Mouse (Mus musculus) CH12.LX (cell line): ENCODE results near the gene Acsl3. TPM values are rescaled to one million over a fixed set of nuclear protein-coding genes. Genes with fewer than 3 reads are reported as not detected.

Experiments used
- DNase-seq: peaks from one replicate; pipeline ENCODE4 v3.0.0-alpha.2; 2013; ENCODE audit errors: extremely low read depth
- H3K27ac ChIP-seq: 2 replicates; pipeline ENCODE4 v1.5.1; 2012; ENCODE audit warnings: low read depth, mild to moderate bottlenecking, control low read depth, moderate library complexity; ENCODE audit not compliant: insufficient read depth
- H3K27me3 ChIP-seq: replicated peaks from 2 replicates; pipeline ENCODE3; 2012; ENCODE audit warnings: inconsistent platforms
- H3K36me3 ChIP-seq, 2 experiments: replicated peaks in 1 of 2; 2 replicates each; pipeline versions ENCODE3 to v1.6.1; 2012; ENCODE audit warnings: inconsistent platforms in 1 of 2, low read length in 1 of 2, mild to moderate bottlenecking in 1 of 2, mixed read lengths in 1 of 2, moderate library complexity in 1 of 2; ENCODE audit not compliant: control insufficient read depth in 1 of 2, insufficient read depth in 1 of 2
- H3K4me1 ChIP-seq, 2 experiments: 2 replicates each; pipeline ENCODE4 v1.6.1; 2012; ENCODE audit warnings: inconsistent platforms in 1 of 2, moderate library complexity in 1 of 2; ENCODE audit not compliant: insufficient read depth in 2 of 2, control insufficient read depth in 1 of 2
- H3K4me2 ChIP-seq: 2 replicates; pipeline ENCODE4 v1.6.1; 2012; ENCODE audit warnings: low read depth, mild to moderate bottlenecking, control low read depth; ENCODE audit not compliant: poor library complexity, insufficient read depth, severe bottlenecking
- H3K4me3 ChIP-seq, 3 experiments: fragments of 150-350 bp in 1 of 3; sonication (generic) in 1 of 3; replicated peaks in 1 of 3; 2 replicates each; pipeline versions ENCODE3 to v1.5.1; 2011 to 2012; ENCODE audit warnings: low read depth in 2 of 3, low read length in 2 of 3, mild to moderate bottlenecking in 2 of 3, moderate library complexity in 2 of 3, control low read depth in 1 of 3, improper control_type of control experiment in 1 of 3, inconsistent platforms in 1 of 3, mixed read lengths in 1 of 3; ENCODE audit not compliant: poor library complexity in 1 of 3
- H3K79me2 ChIP-seq: replicated peaks from 2 replicates; pipeline ENCODE4 v1.6.1; 2012; ENCODE audit warnings: mild to moderate bottlenecking, moderate library complexity; ENCODE audit not compliant: control insufficient read depth, poor library complexity, insufficient read depth, severe bottlenecking; ENCODE audit errors: extremely low read depth
- H3K9ac ChIP-seq: 2 replicates; pipeline ENCODE4 v1.6.1; 2012; ENCODE audit warnings: low read depth, mild to moderate bottlenecking, control low read depth, moderate library complexity; ENCODE audit not compliant: insufficient read depth
- H3K9me3 ChIP-seq: replicated peaks from 2 replicates; pipeline ENCODE3; 2012; ENCODE audit warnings: low read length, inconsistent platforms, mixed read lengths
- BHLHE40 ChIP-seq: IDR thresholded peaks from 2 replicates; pipeline ENCODE4 v1.6.1; 2011; ENCODE audit warnings: mild to moderate bottlenecking, low read depth, low read length, improper control_type of control experiment
- CHD1 ChIP-seq: IDR thresholded peaks from 2 replicates; pipeline ENCODE4 v1.6.1; 2012; ENCODE audit warnings: low read depth, low read length, improper control_type of control experiment, inconsistent platforms
- CTCF ChIP-seq, 2 experiments: IDR thresholded peaks in 1 of 2; conservative IDR thresholded peaks in 1 of 2; 2 replicates each; pipeline ENCODE4 v1.5.1; 2011 to 2012; ENCODE audit warnings: low read depth in 2 of 2, low read length in 2 of 2, improper control_type of control experiment in 1 of 2, inconsistent platforms in 1 of 2, mild to moderate bottlenecking in 1 of 2, moderate library complexity in 1 of 2
- EP300 ChIP-seq: IDR thresholded peaks from 2 replicates; pipeline ENCODE4 v1.6.1; 2011; ENCODE audit warnings: low read length, improper control_type of control experiment
- ETS1 ChIP-seq: conservative IDR thresholded peaks from 2 replicates; pipeline ENCODE4 v1.6.1; 2012; ENCODE audit warnings: low read depth, mild to moderate bottlenecking, inconsistent platforms, low read length, improper control_type of control experiment, moderate library complexity
- GABPA ChIP-seq: IDR thresholded peaks from 2 replicates; pipeline ENCODE4 v1.6.1; 2012; ENCODE audit warnings: low read depth, low read length, improper control_type of control experiment, inconsistent platforms; ENCODE audit not compliant: insufficient replicate concordance
- IRF4 ChIP-seq: IDR thresholded peaks from 2 replicates; pipeline ENCODE4 v1.6.1; 2014; ENCODE audit warnings: low read depth, mild to moderate bottlenecking, inconsistent platforms, low read length, improper control_type of control experiment
- MAX ChIP-seq: IDR thresholded peaks from 2 replicates; pipeline ENCODE4 v1.6.1; 2011; ENCODE audit warnings: low read length, improper control_type of control experiment
- MAZ ChIP-seq: IDR thresholded peaks from 2 replicates; pipeline ENCODE4 v1.6.1; 2012; ENCODE audit warnings: low read depth, mild to moderate bottlenecking, inconsistent platforms, low read length, improper control_type of control experiment, moderate library complexity
- NELFE ChIP-seq: IDR thresholded peaks from 2 replicates; pipeline ENCODE4 v1.6.1; 2011; ENCODE audit warnings: low read depth, low read length, improper control_type of control experiment
- RAD21 ChIP-seq: IDR thresholded peaks from 2 replicates; pipeline ENCODE4 v1.6.1; 2011; ENCODE audit warnings: low read depth, mild to moderate bottlenecking, low read length, improper control_type of control experiment, moderate library complexity
- RCOR1 ChIP-seq: conservative IDR thresholded peaks from 2 replicates; pipeline ENCODE4 v1.6.1; 2012; ENCODE audit warnings: low read depth, mild to moderate bottlenecking, inconsistent platforms, low read length, improper control_type of control experiment
- SMC3 ChIP-seq: IDR thresholded peaks from 2 replicates; pipeline ENCODE4 v1.6.1; 2011; ENCODE audit warnings: low read depth, low read length, improper control_type of control experiment
- ZMIZ1 ChIP-seq: IDR thresholded peaks from 2 replicates; pipeline ENCODE4 v1.6.1; 2012; ENCODE audit warnings: low read depth, mild to moderate bottlenecking, inconsistent platforms, low read length, improper control_type of control experiment
- ZNF384 ChIP-seq: IDR thresholded peaks from 2 replicates; pipeline ENCODE4 v1.6.1; 2012; ENCODE audit warnings: low read depth, low read length, improper control_type of control experiment, inconsistent platforms
- dilution Hi-C: fragments of 300-500 bp; cut with MboI; formaldehyde crosslinking; loops from 2 replicates; pipeline ENCODE4 v1.14.3; 2020; ENCODE audit warnings: low sequenced_read_pairs; ENCODE audit not compliant: extremely low pct_unique_long_range_greater_than_20kb, extremely low pct_ligation_motif_present
- in situ Hi-C: fragments of 300-500 bp; cut with MboI; formaldehyde crosslinking; loops from 3 replicates; pipeline ENCODE4 v1.14.3; 2019; ENCODE audit warnings: low sequenced_read_pairs, low pct_ligation_motif_present, low pct_unique_long_range_greater_than_20kb, mixed read lengths
- polyA plus RNA-seq: library from polyadenylated mRNA; unstranded; fragments of >175 nt; gene quantifications from 2 replicates; pipeline ENCODE4 v1.2.1, GENCODE M21; 2012; ENCODE audit warnings: low read depth; ENCODE audit not compliant: insufficient read length
- total RNA-seq, 2 experiments: library from RNA; depleted of rRNA; stranded (reverse); fragments of 300-350 nt in 1 of 2; fragments of >200 nt in 1 of 2; gene quantifications; 2 replicates each; pipeline ENCODE4 v1.2.3; 2012 to 2014

Gene Acsl3
- total and polyA plus RNA-seq, 3 experiments, result 19.0 to 57.5 (median 25.3) TPM

GRCm38 (mm10) chr1:78684128-78684527, 26.5 kb downstream of the Acsl3 start:
- Histone ChIP-seq H3K79me2 (no peaks in the 10 kb centered on the region), H3K27ac (no peak overlapping the region), H3K4me1 (peaks cover 4 to 12% of the 10 kb centered on the region in 2 experiments; a peak in 3 of 4 replicates), H3K9me3 (no peaks in the 10 kb centered on the region), H3K27me3 (no peaks in the 10 kb centered on the region), H3K9ac (no peak overlapping the region), H3K36me3 (peaks cover 0 to 11% of the 10 kb centered on the region in 2 experiments), H3K4me3 (no peak overlapping the region), H3K4me2 (no peak overlapping the region)
- TF ChIP-seq ZNF384 (no peak), ETS1 (0 out of 2 replicates have a peak, but pooled peaks have one; percentile 23), RCOR1 (0 out of 2 replicates have a peak, but pooled peaks have one; percentile 40), MAZ (no peak), MAX (no peak), BHLHE40 (peak; percentile 86), NELFE (no peak), IRF4 (peak; percentile 81), EP300 (peak; percentile 80), CHD1 (no peak), GABPA (no peak)
- peak; percentile 39 for DNase-seq
- dilution Hi-C loops (no loop called here), in situ Hi-C loops (no loop called here)

DNA sequence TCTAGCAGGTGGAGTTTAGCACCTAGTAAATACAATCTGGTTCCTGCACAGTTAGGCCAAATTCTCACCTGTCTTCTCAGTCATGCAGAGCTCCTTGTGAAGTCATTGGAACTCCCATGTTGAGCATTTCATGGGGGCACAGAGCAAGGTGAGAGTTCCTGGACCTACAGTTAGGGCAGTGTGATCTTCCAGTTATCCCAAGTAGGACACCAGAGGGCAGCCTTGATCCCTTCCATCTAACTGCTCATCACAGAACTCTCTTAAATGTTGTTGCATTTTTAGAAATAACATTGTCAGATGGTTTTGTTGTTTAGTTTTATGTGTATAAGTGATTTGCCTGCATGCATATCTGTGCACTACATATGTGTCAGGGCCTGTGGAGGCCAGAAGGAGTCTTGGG, 29.2 kb downstream of the Acsl3 start:
- Histone ChIP-seq H3K4me1 (peaks cover 3 to 22% of the 10 kb centered on the region in 2 experiments; a peak in 3 of 4 replicates), H3K79me2 (no peaks in the 10 kb centered on the region), H3K4me3 (no peak overlapping the region), H3K9ac (no peak overlapping the region), H3K27me3 (no peaks in the 10 kb centered on the region), H3K4me2 (no peak overlapping the region), H3K27ac (no peak overlapping the region), H3K36me3 (peaks cover 2 to 26% of the 10 kb centered on the region in 2 experiments), H3K9me3 (no peaks in the 10 kb centered on the region)
- TF ChIP-seq RAD21, result peak; percentile 25
- peak; percentile 17 to 59; a peak in 2 of 4 replicates for TF ChIP-seq CTCF (conservative IDR thresholded peaks at IDR 0.05 in 1 of 2, IDR thresholded peaks at IDR 0.05 in 1 of 2; ENCODE audit: low read depth in 2 of 2, low read length in 2 of 2)
- TF ChIP-seq SMC3, result peak; percentile 33
- TF ChIP-seq ZMIZ1, result no peak
- DNase-seq, result peak; percentile 26
- dilution Hi-C loops, result no loop called here
- in situ Hi-C loops, result loop anchor here (5.0 kb wide), 1 partner anchor 155 kb away; no protein-coding TSS in a partner anchor
